Mouse (Mus musculus): ENCODE measurements at regions not wholly inside any gene's neighbourhood (a gene's known extent, or its start where the extent isn't known, plus 50 kb on each side); places are given as distances from the start of the nearest gene placed in this dataset.

GRCm38 (mm10) chr4:70952671-70953070 lies 417.9 kb upstream of the Megf9 start:
- no peaks in the 10 kb centered on the region for H3K4me1 ChIP-seq (replicated peaks; ENCODE audit: control insufficient read depth, insufficient read depth)
- WGBS, result 53% methylated on average over 2 of the region's 2 CpGs
- no peak for ATAC-seq (ENCODE audit: low FRiP score, low TSS enrichment)
- no peak for TF ChIP-seq EP300 (optimal IDR thresholded peaks at IDR 0.05)
- DNase-seq (ENCODE audit: low spot score), result no peak
- no peak overlapping the region for H3K27ac ChIP-seq (replicated peaks)
- no peaks in the 10 kb centered on the region for H3K27me3 ChIP-seq (ENCODE audit: control insufficient read depth, insufficient read depth, low read length)
- H3K9me3 ChIP-seq (ENCODE audit: control insufficient read depth, low read length), result no peaks in the 10 kb centered on the region
- H3K4me3 ChIP-seq (ENCODE audit: low read depth, low read length), result no peak overlapping the region
- H3K9ac ChIP-seq (ENCODE audit: low read length), result no peak overlapping the region
- H3K4me2 ChIP-seq (replicated peaks; ENCODE audit: low read depth), result no peak overlapping the region
- H3K36me3 ChIP-seq (ENCODE audit: control insufficient read depth, insufficient read depth, low read length), result no peaks in the 10 kb centered on the region

- no peak for DNase-seq (ENCODE audit: low spot score)
- no peaks in the 10 kb centered on the region for H3K27me3 ChIP-seq (ENCODE audit: control insufficient read depth, insufficient read depth, low read length)
- no peak overlapping the region for H3K4me2 ChIP-seq (replicated peaks; ENCODE audit: low read depth)
- no peak overlapping the region for H3K27ac ChIP-seq (replicated peaks)
- ATAC-seq (ENCODE audit: low FRiP score, low TSS enrichment), result no peak
- H3K4me1 ChIP-seq (replicated peaks; ENCODE audit: control insufficient read depth, insufficient read depth), result no peaks in the 10 kb centered on the region
- no peak for TF ChIP-seq EP300 (optimal IDR thresholded peaks at IDR 0.05)
- no peak for TF ChIP-seq CTCF (IDR thresholded peaks at IDR 0.05; ENCODE audit: low read depth)
- WGBS, result 66% methylated on average over 2 of the region's 2 CpGs
- H3K9ac ChIP-seq (ENCODE audit: low read length), result no peak overlapping the region
- H3K9me3 ChIP-seq (ENCODE audit: control insufficient read depth, low read length), result no peaks in the 10 kb centered on the region
- H3K4me3 ChIP-seq (ENCODE audit: low read depth, low read length), result no peak overlapping the region
- H3K36me3 ChIP-seq (ENCODE audit: control insufficient read depth, insufficient read depth, low read length), result no peaks in the 10 kb centered on the region
Measured at GRCm38 (mm10) chr4:70940146-70940545, 405.4 kb upstream of the Megf9 start.

DNA sequence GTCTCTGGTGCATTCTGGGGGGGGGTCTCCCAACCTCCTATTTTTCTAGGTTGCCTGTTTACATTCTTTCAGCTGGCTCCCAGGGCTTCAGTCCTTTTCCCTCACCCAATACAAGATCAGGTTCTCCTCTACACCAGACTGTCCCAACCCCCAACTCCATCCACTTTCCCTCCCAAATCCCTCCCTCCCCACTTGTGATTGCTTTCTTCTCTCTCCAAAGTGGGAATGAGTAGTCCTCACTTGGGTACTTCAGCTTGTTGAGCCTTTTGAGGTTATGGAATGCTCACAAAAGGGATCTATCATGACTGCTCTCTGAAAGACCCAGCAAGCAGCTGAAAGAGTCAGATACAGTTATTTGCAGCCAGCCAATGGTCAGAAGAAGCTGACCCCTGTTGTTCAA lies 399.3 kb upstream of the Megf9 start:
- Histone ChIP-seq H3K4me3 (ENCODE audit: low read depth, low read length) (no peak overlapping the region), H3K4me2 (replicated peaks; ENCODE audit: low read depth) (no peak overlapping the region), H3K27ac (replicated peaks) (no peak overlapping the region), H3K4me1 (replicated peaks; ENCODE audit: control insufficient read depth, insufficient read depth) (no peaks in the 10 kb centered on the region), H3K9me3 (ENCODE audit: control insufficient read depth, low read length) (no peaks in the 10 kb centered on the region), H3K27me3 (ENCODE audit: control insufficient read depth, insufficient read depth, low read length) (no peaks in the 10 kb centered on the region), H3K36me3 (ENCODE audit: control insufficient read depth, insufficient read depth, low read length) (no peaks in the 10 kb centered on the region), H3K9ac (ENCODE audit: low read length) (no peak overlapping the region)
- TF ChIP-seq CTCF (IDR thresholded peaks at IDR 0.05; ENCODE audit: low read depth) (no peak), EP300 (optimal IDR thresholded peaks at IDR 0.05) (no peak)
- DNase-seq (ENCODE audit: low spot score) (no peak), ATAC-seq (ENCODE audit: low FRiP score, low TSS enrichment) (no peak)

DNA sequence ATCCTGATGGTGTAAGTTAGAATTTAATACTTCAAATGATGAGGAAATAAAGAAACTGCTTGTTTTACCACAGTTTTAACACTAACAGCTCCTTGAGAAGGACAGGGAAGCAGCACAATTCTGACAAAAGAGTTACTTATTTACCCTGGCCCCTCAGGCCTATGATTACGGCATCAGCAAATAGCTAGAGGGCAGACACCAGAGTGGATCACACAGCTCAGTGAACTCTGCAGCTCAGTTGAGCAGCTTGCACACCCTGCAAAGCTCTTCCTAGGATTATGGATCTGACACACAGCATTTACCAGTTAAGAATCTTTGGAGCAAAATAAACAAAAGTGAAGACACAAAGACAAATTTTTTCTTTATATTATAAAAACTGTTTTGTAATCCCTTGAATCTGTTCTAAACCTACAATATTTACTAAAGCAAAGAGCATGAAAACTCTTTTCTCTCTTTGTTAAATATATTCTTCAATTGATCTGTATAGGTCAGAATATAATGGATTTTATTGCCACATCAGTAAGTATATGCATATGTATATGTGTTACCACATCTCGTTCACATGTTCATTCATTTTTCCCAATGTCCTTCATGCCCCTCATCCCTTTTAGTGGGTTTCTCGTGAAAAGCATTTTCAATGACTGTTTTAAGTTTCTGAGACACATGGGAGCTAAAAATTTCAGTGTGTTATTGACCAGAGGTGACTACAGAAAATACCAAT lies 387.3 kb upstream of the Megf9 start:
- Histone ChIP-seq H3K4me1 (replicated peaks; ENCODE audit: control insufficient read depth, insufficient read depth) (no peaks in the 10 kb centered on the region), H3K4me2 (replicated peaks; ENCODE audit: low read depth) (no peak overlapping the region), H3K9me3 (ENCODE audit: control insufficient read depth, low read length) (no peaks in the 10 kb centered on the region), H3K27me3 (ENCODE audit: control insufficient read depth, insufficient read depth, low read length) (no peaks in the 10 kb centered on the region), H3K27ac (replicated peaks) (no peak overlapping the region), H3K4me3 (ENCODE audit: low read depth, low read length) (no peak overlapping the region), H3K9ac (ENCODE audit: low read length) (no peak overlapping the region), H3K36me3 (ENCODE audit: control insufficient read depth, insufficient read depth, low read length) (no peaks in the 10 kb centered on the region)
- WGBS, result 44% methylated on average over 3 of the region's 3 CpGs
- TF ChIP-seq CTCF (IDR thresholded peaks at IDR 0.05; ENCODE audit: low read depth) (no peak), EP300 (optimal IDR thresholded peaks at IDR 0.05) (no peak)
- DNase-seq (ENCODE audit: low spot score) (no peak), ATAC-seq (ENCODE audit: low FRiP score, low TSS enrichment) (no peak)

DNA sequence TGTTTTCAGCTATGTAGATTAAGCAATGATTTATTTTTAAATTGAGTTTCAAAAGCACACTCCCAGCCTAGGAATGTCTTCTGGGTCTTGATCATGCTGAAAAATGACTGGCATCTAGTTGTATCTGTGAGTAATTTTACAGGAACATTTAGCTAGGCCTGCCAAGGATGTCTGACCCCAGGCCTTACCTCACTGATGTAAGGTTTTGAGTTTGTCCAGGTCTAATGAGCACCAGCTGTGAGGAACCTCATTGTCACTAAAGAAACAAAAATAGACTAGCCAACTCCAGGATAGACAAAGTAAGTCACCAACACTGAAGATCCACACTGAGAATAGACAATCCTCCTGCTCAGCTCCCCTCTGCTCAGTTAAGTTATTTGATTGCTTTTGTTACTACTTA lies 379.8 kb upstream of the Megf9 start:
- DNase-seq (ENCODE audit: low spot score) (no peak), ATAC-seq (ENCODE audit: low FRiP score, low TSS enrichment) (no peak)
- Histone ChIP-seq H3K27me3 (ENCODE audit: control insufficient read depth, insufficient read depth, low read length) (no peaks in the 10 kb centered on the region), H3K4me2 (replicated peaks; ENCODE audit: low read depth) (no peak overlapping the region), H3K36me3 (ENCODE audit: control insufficient read depth, insufficient read depth, low read length) (no peaks in the 10 kb centered on the region), H3K4me1 (replicated peaks; ENCODE audit: control insufficient read depth, insufficient read depth) (no peaks in the 10 kb centered on the region), H3K4me3 (ENCODE audit: low read depth, low read length) (no peak overlapping the region), H3K27ac (replicated peaks) (no peak overlapping the region), H3K9ac (ENCODE audit: low read length) (no peak overlapping the region), H3K9me3 (ENCODE audit: control insufficient read depth, low read length) (no peaks in the 10 kb centered on the region)
- no peak for TF ChIP-seq EP300 (optimal IDR thresholded peaks at IDR 0.05)
- no peak for TF ChIP-seq CTCF (IDR thresholded peaks at IDR 0.05; ENCODE audit: low read depth)

DNA sequence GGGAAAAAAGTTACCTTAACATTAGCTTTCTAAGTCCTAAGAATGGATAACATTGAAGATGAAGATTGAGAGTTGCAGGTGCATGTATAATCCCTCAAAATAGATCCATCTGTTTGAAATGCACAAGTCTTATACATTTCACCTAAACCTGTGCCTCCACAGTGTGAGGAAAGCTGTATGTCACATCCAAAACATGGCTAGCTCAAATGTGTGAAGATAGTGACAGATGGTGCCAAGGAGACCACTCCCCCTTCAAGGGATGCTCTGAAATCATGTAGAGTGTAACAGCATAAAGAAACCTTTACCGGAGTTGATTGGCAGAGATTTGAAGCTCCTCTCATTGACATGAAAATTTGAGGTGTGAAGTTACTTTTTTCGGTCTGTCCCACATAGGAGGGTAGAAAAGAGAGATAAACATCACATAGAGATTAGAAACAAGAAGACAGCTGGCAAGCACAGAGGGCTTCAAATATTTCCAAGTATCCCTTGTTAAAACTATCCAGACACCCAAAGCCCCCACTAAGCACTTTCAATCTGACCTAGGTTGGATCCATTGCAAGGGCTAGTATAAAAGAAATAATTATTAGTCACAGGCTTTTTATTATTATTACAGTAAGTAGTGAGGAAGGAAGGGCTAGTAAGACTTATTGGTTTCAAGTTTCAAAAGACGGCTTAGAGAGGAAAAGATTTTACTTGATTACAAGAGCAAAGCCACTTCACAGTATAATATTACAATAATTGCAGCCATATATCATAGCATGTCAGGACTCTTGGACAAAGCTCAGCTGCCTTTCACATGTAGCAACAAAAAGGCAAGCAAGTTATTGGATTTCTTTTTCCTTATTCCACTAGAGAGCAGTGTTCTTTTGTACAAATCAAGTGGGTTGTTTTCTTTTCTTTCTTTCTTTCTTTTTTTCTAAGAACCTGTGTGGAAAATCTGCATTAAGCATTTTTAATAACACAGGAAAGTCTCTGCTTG lies 372.3 kb upstream of the Megf9 start:
- Histone ChIP-seq H3K9ac (ENCODE audit: low read length) (no peak overlapping the region), H3K9me3 (ENCODE audit: control insufficient read depth, low read length) (no peaks in the 10 kb centered on the region), H3K27me3 (ENCODE audit: control insufficient read depth, insufficient read depth, low read length) (no peaks in the 10 kb centered on the region), H3K4me2 (replicated peaks; ENCODE audit: low read depth) (no peak overlapping the region), H3K4me1 (replicated peaks; ENCODE audit: control insufficient read depth, insufficient read depth) (no peaks in the 10 kb centered on the region), H3K27ac (replicated peaks) (no peak overlapping the region), H3K36me3 (ENCODE audit: control insufficient read depth, insufficient read depth, low read length) (no peaks in the 10 kb centered on the region), H3K4me3 (ENCODE audit: low read depth, low read length) (no peak overlapping the region)
- ATAC-seq (ENCODE audit: low FRiP score, low TSS enrichment) (no peak), DNase-seq (ENCODE audit: low spot score) (no peak)
- peak; percentile 59 for TF ChIP-seq CTCF (IDR thresholded peaks at IDR 0.05; ENCODE audit: low read depth)
- no peak for TF ChIP-seq EP300 (optimal IDR thresholded peaks at IDR 0.05)
- WGBS, result 39% methylated on average over 3 of the region's 3 CpGs
